Mouse (Mus musculus): Measurements from ENCODE around the gene Pik3r2. TPM values are rescaled to one million over a fixed set of nuclear protein-coding genes. Genes with fewer than 3 reads are reported as not detected.

The Pik3r2 gene
- polyA plus RNA-seq, 1 experiment from 2014 or later: 102 TPM

- H3K27ac ChIP-seq (replicated peaks): no peak overlapping the region
- H3K4me2 ChIP-seq: no peak overlapping the region; the same call in 1 of the 2 replicates
- no peaks in the 10 kb centered on the region for H3K9me3 ChIP-seq (replicated peaks)
- peaks cover 20% of the 10 kb centered on the region for H3K4me1 ChIP-seq
- H3K4me3 ChIP-seq (replicated peaks): no peak overlapping the region
- 94% methylated on average over 3 of the region's 3 CpGs for WGBS
- ATAC-seq (ENCODE audit: low FRiP score): no peak
- H3K36me3 ChIP-seq: peaks cover 61% of the 10 kb centered on the region
- H3K27me3 ChIP-seq (replicated peaks): peaks cover 7% of the 10 kb centered on the region
- H3K9ac ChIP-seq (replicated peaks): no peak overlapping the region
These were observed 10.5 kb upstream of the Pik3r2 start for GRCm38 (mm10) chr8:70787051-70787445.

GRCm38 (mm10) chr8:70786291-70787050, 10.0 kb upstream of the Pik3r2 start:
- ATAC-seq (ENCODE audit: low FRiP score): no peak
- Histone ChIP-seq H3K9ac (replicated peaks) (no peak overlapping the region), H3K4me1 (peaks cover 14% of the 10 kb centered on the region), H3K4me2 (no peak overlapping the region), H3K27ac (replicated peaks) (no peak overlapping the region), H3K36me3 (peaks cover 67% of the 10 kb centered on the region), H3K9me3 (replicated peaks) (no peaks in the 10 kb centered on the region), H3K27me3 (replicated peaks) (peaks cover 7% of the 10 kb centered on the region), H3K4me3 (replicated peaks) (no peak overlapping the region)
- 90% methylated on average over 25 of the region's 25 CpGs for WGBS

DNA sequence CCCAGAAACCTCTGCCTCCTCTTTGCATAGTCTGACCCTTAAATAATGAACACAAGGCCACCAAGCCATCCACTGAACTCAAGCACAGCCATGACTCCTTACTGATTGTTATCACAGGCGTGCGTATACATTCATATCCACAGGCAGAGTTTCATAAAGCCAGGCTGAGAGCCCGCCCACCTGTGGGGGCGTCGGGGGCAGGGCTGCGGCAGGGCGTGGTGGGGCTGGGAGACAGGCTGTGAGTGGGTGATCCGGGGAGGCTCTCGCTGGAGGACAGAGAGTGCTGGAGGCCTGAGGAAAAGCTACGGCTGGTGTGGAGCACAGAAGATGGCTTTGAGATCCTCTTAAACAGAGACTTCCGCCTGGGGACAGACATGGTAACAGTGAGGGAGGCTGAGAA, 3.6 kb upstream of the Pik3r2 start:
- Histone ChIP-seq H3K27me3 (replicated peaks) (no peaks in the 10 kb centered on the region), H3K4me3 (replicated peaks) (no peak overlapping the region), H3K4me2 (no peak overlapping the region), H3K4me1 (peaks cover 23% of the 10 kb centered on the region), H3K9ac (replicated peaks) (no peak overlapping the region), H3K36me3 (peaks cover 66% of the 10 kb centered on the region), H3K27ac (replicated peaks) (no peak overlapping the region), H3K9me3 (replicated peaks) (no peaks in the 10 kb centered on the region)
- 84% methylated on average over 11 of the region's 11 CpGs for WGBS
- no peak for ATAC-seq (ENCODE audit: low FRiP score)

DNA sequence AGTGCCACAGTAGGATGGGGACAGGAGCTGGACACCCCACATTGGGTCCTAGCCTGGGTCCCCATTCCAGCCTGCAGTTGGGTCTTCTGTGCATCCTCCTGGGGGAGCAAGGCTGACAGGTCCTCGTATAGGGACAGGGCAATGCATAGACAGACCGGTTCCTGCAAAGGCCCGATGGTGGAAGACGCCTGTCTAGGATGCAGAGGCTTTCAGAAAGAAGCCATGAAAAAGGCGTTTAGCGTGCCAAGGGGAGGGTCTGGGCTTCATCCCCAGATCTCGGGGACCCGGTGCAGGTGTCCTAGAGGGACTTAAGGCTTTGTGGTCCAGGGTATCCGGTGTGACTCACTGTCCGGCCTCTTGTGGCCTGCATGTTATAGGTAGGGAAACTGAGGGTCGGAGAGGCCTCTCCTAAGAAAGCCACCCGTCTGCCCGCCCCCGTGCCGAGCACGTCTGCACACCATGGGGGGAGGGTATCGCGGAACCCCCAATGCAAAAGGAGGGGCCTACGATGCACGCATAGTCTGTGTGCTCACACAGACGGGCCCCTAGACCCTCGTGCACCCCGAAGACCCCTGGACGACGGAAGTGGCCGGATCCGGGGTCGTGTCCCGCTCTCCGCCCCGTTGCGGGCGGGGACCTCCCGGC, 540 bp downstream of the Pik3r2 start:
- peaks cover 61% of the 10 kb centered on the region for H3K36me3 ChIP-seq

GRCm38 (mm10) chr8:70775227-70775626, 1.3 kb downstream of the Pik3r2 start:
- H3K9me3 ChIP-seq (replicated peaks): no peaks in the 10 kb centered on the region
- H3K9ac ChIP-seq (replicated peaks): peak overlapping the region; percentile 97
- ATAC-seq (ENCODE audit: low FRiP score): no peak
- H3K4me3 ChIP-seq (replicated peaks): peak overlapping the region; percentile 70
- H3K36me3 ChIP-seq: peaks cover 61% of the 10 kb centered on the region
- no peaks in the 10 kb centered on the region for H3K27me3 ChIP-seq (replicated peaks)
- H3K4me2 ChIP-seq: peak overlapping the region; percentile 87
- WGBS: 86% methylated on average over 5 of the region's 5 CpGs
- peaks cover 57% of the 10 kb centered on the region for H3K4me1 ChIP-seq
- H3K27ac ChIP-seq (replicated peaks): no peak overlapping the region

More for the DNA sequence above, 540 bp downstream of the Pik3r2 start:
- peak overlapping the region; percentile 99 for H3K27ac ChIP-seq (replicated peaks)
- no peaks in the 10 kb centered on the region for H3K27me3 ChIP-seq (replicated peaks)
- H3K9me3 ChIP-seq (replicated peaks): no peaks in the 10 kb centered on the region
- peak; percentile 49 for ATAC-seq (ENCODE audit: low FRiP score)
- H3K4me3 ChIP-seq (replicated peaks): peak overlapping the region; percentile 70
- WGBS: 1% methylated on average over 34 of the region's 34 CpGs
- H3K4me1 ChIP-seq: peaks cover 57% of the 10 kb centered on the region
- H3K9ac ChIP-seq (replicated peaks): peak overlapping the region; percentile 97
- H3K4me2 ChIP-seq: peak overlapping the region; percentile 87

DNA sequence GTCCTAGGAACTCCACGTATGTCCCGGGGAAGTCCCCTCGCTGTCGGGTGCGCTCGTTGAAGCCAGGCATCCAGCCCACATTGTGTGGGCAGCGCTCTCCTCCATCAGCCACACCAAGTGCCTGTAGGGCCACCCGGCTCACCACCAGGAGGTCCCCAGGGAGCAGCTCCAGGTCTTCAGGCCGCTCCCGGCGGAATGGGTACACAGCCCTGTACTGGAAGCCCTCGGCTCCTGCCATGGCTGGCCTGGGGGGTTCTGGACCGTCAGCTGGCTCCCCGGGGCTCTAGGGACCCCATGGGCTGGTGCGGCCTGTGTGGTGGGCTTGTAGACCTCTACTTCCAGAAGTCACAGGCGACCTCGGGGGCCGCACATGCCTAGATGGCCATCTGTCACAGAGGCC, 1.8 kb downstream of the Pik3r2 start:
- H3K36me3 ChIP-seq: peaks cover 61% of the 10 kb centered on the region
- 90% methylated on average over 18 of the region's 18 CpGs for WGBS
- H3K4me2 ChIP-seq: peak overlapping the region; percentile 87
- H3K27me3 ChIP-seq (replicated peaks): no peaks in the 10 kb centered on the region
- peak overlapping the region; percentile 70; the same call in 1 of the 2 replicates for H3K4me3 ChIP-seq (replicated peaks)
- peak overlapping the region; percentile 97 for H3K9ac ChIP-seq (replicated peaks)
- H3K4me1 ChIP-seq: peaks cover 57% of the 10 kb centered on the region
- H3K9me3 ChIP-seq (replicated peaks): no peaks in the 10 kb centered on the region
- H3K27ac ChIP-seq (replicated peaks): peak overlapping the region; percentile 67
- ATAC-seq (ENCODE audit: low FRiP score): no peak

- 46% methylated on average over 9 of the region's 9 CpGs for WGBS
- no peaks in the 10 kb centered on the region for H3K27me3 ChIP-seq (replicated peaks)
- H3K4me3 ChIP-seq (replicated peaks): no peak overlapping the region
- H3K4me2 ChIP-seq: peak overlapping the region; percentile 31
- H3K4me1 ChIP-seq: peaks cover 65% of the 10 kb centered on the region
- H3K36me3 ChIP-seq: peaks cover 58% of the 10 kb centered on the region
- no peak for ATAC-seq (ENCODE audit: low FRiP score)
- peak overlapping the region; percentile 67 for H3K27ac ChIP-seq (replicated peaks)
- peak overlapping the region; percentile 97; the same call in 1 of the 2 replicates for H3K9ac ChIP-seq (replicated peaks)
- H3K9me3 ChIP-seq (replicated peaks): no peaks in the 10 kb centered on the region
These were observed 2.7 kb downstream of the Pik3r2 start for GRCm38 (mm10) chr8:70773833-70774232.

DNA sequence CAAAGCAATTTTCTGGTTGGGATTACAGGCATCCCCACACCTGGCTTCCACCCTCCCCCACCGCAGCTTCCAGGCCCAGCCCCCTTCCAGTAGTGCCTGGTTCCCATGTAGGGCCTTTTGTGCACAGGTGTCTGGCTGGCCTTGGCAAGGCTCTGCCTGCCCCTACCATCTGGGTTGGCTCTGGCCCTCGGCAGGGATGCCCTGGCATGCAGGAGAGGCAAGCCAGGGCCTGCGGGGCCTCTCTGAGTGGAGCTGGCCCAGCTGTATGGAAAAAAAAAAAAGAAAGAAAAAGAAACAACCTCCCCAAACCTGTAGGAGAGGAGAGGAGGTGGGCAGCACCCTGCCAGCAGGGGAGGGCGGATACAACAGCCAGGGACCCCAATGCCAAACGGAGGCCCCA, 3.1 kb downstream of the Pik3r2 start:
- Histone ChIP-seq H3K4me1 (peaks cover 63% of the 10 kb centered on the region), H3K27ac (replicated peaks) (peak overlapping the region; percentile 67), H3K9me3 (replicated peaks) (no peaks in the 10 kb centered on the region), H3K27me3 (replicated peaks) (no peaks in the 10 kb centered on the region), H3K9ac (replicated peaks) (0 out of 2 replicates have a peak overlapping the region, but pooled peaks have one; percentile 23), H3K4me2 (peak overlapping the region; percentile 31), H3K36me3 (peaks cover 59% of the 10 kb centered on the region), H3K4me3 (replicated peaks) (no peak overlapping the region)
- no peak for ATAC-seq (ENCODE audit: low FRiP score)
- WGBS: 72% methylated on average over 5 of the region's 5 CpGs

GRCm38 (mm10) chr8:70772890-70773289, 3.6 kb downstream of the Pik3r2 start:
- H3K27ac ChIP-seq (replicated peaks): peak overlapping the region; percentile 67; the same call in 1 of the 2 replicates
- H3K36me3 ChIP-seq: peaks cover 61% of the 10 kb centered on the region
- 94% methylated on average over 9 of the region's 9 CpGs for WGBS
- no peaks in the 10 kb centered on the region for H3K9me3 ChIP-seq (replicated peaks)
- H3K4me2 ChIP-seq: no peak overlapping the region
- no peaks in the 10 kb centered on the region for H3K27me3 ChIP-seq (replicated peaks)
- no peak overlapping the region for H3K9ac ChIP-seq (replicated peaks)
- ATAC-seq (ENCODE audit: low FRiP score): no peak
- H3K4me3 ChIP-seq (replicated peaks): no peak overlapping the region
- peaks cover 58% of the 10 kb centered on the region for H3K4me1 ChIP-seq

DNA sequence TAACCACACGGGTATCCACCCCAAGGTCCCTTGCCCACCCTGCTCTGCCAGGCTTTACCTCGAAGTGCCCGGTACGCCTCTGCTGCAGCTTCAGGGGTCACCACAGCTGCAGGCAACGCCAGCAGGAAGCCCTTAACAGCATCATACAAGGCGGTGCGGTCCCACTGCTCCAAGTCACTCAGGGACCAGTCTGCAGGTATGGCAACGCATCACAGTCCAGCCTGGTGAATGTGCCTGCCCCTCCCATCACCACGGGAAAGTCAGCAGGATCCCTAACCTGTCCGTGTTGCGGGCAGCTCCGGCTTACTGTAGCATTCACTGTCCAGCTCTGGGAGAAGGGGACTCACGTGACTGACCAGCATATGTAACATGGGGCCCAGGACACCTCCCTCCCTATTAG, 4.4 kb downstream of the Pik3r2 start:
- Histone ChIP-seq H3K4me3 (replicated peaks) (no peak overlapping the region), H3K36me3 (peaks cover 63% of the 10 kb centered on the region), H3K9me3 (replicated peaks) (no peaks in the 10 kb centered on the region), H3K27me3 (replicated peaks) (no peaks in the 10 kb centered on the region), H3K27ac (replicated peaks) (no peak overlapping the region), H3K4me1 (peaks cover 54% of the 10 kb centered on the region), H3K4me2 (no peak overlapping the region), H3K9ac (replicated peaks) (no peak overlapping the region)
- no peak for ATAC-seq (ENCODE audit: low FRiP score)
- WGBS: 93% methylated on average over 13 of the region's 13 CpGs

- peaks cover 63% of the 10 kb centered on the region for H3K4me1 ChIP-seq
- 89% methylated on average over 7 of the region's 7 CpGs for WGBS
- peaks cover 63% of the 10 kb centered on the region for H3K36me3 ChIP-seq
- no peak overlapping the region for H3K4me3 ChIP-seq (replicated peaks)
- no peak for ATAC-seq (ENCODE audit: low FRiP score)
- no peak overlapping the region for H3K4me2 ChIP-seq
- H3K9me3 ChIP-seq (replicated peaks): no peaks in the 10 kb centered on the region
- no peak overlapping the region for H3K27ac ChIP-seq (replicated peaks)
- no peak overlapping the region for H3K9ac ChIP-seq (replicated peaks)
- H3K27me3 ChIP-seq (replicated peaks): 0 out of 2 replicates have a peak, but pooled peaks cover 4% of the 10 kb centered on the region
These were observed 5.3 kb downstream of the Pik3r2 start for GRCm38 (mm10) chr8:70771217-70771616.

DNA sequence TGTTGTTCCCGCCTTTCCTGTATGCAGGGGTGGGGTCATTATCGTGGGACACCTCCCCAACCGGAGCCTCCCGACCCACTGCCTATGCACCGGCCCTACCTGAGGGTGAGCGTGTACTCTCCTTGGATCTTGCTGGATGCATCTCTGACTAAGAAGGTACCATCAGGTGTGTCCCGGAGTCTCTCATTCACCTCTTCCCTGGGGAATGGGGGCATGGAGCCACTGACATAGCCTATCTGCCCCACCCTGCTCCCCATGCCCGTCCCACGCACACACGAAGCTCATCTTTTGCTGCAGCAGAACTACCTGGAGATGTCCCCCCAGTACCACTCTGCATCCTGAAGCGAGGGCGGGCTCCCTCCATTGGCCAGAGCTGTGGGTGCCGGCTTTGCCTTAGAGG, 5.8 kb downstream of the Pik3r2 start:
- Histone ChIP-seq H3K27me3 (replicated peaks) (0 out of 2 replicates have a peak, but pooled peaks cover 4% of the 10 kb centered on the region), H3K9me3 (replicated peaks) (no peaks in the 10 kb centered on the region), H3K9ac (replicated peaks) (no peak overlapping the region), H3K27ac (replicated peaks) (no peak overlapping the region), H3K4me2 (no peak overlapping the region), H3K4me3 (replicated peaks) (no peak overlapping the region), H3K4me1 (peaks cover 64% of the 10 kb centered on the region), H3K36me3 (peaks cover 63% of the 10 kb centered on the region)
- ATAC-seq (ENCODE audit: low FRiP score): no peak
- WGBS: 97% methylated on average over 13 of the region's 13 CpGs
